Mouse (Mus musculus) megakaryocyte, embryonic 14.5 days (primary cell): ENCODE measurements at regions not wholly inside any gene's neighbourhood (a gene's known extent, or its start where the extent isn't known, plus 50 kb on each side); places are given as distances from the start of the nearest gene placed in this dataset.

Source experiments
- FLI1 ChIP-seq: IDR thresholded peaks from 2 replicates; pipeline ENCODE4 v1.6.1; 2012; ENCODE audit warnings: low read length, inconsistent platforms, mixed read lengths
- GATA1 ChIP-seq: IDR thresholded peaks from 3 replicates; pipeline ENCODE4 v1.6.1; 2012; ENCODE audit warnings: mixed read lengths, low read length, inconsistent platforms, borderline replicate concordance

DNA sequence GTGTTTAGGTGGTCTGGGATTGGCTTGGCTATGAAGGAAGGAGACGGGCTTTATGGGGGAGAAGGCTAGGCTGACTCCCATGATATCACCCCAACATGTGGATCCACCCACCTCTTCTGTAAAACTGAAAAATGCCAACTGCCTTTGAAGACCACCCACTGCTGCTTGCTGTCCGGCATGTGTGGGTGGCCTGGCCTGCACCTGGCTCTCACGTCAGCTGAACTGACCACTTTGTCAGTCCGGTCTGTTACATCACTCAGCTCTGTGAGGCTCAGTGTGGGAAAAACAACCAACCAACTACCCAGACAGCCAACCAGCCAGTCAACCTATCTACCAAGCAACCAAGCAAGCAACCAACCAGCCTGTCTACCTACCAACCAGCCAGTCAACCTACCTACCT lies 305.5 kb downstream of the Tbc1d1 start:
- no peak for TF ChIP-seq GATA1
- no peak for TF ChIP-seq FLI1
